In genomic region chr15:86238076-86238475, GRCm38 (mm10) we compare ENCODE assay signal across 18 mouse cellular contexts. TPM values are rescaled to one million over a fixed set of nuclear protein-coding genes. Genes with fewer than 3 reads are reported as not detected.
A peak's percentile ranks its signal among the peaks of the same experiment; 100 is the strongest.
DNase-seq lines count a peak whose midpoint lies in the region; TF ChIP-seq lines count a peak whose summit lies in the region.
"Had no signal": no experiment of that assay in that cellular context is flagged by ENCODE, and none has a peak within 500 bp of the region (broad histone marks: within the 10 kb centered on the region; RNA-seq: fewer than 3 reads in every experiment).

No protein-coding gene starts in this region.

- no peaks in the 10 kb centered on the region for H3K9me3 ChIP-seq in CH12.LX (replicated peaks; ENCODE audit: low read length)
- H3K9me3 ChIP-seq: embryonic facial prominence, embryonic 10.5 days; embryonic facial prominence, embryonic 12.5 days; forebrain, embryonic 13.5 days; forebrain, embryonic 15.5 days had no signal

- no peaks in the 10 kb centered on the region for H3K27me3 ChIP-seq in CH12.LX (replicated peaks)
- H3K27me3 ChIP-seq: embryonic facial prominence, embryonic 12.5 days; forebrain, embryonic 13.5 days; forebrain, embryonic 15.5 days had no signal

- peaks cover 13 to 39% of the 10 kb centered on the region in 2 experiments for H3K4me1 ChIP-seq in CH12.LX (ENCODE audit: control insufficient read depth in 1 of 2, insufficient read depth in 2 of 2)
- H3K4me1 ChIP-seq: embryonic facial prominence, embryonic 10.5 days; embryonic facial prominence, embryonic 12.5 days had no signal

- peak; percentile 19 for DNase-seq in cerebellum, adult 9-10 months
- DNase-seq in cerebellum, adult 11-12 months: no peak
- peak; percentile 5 for DNase-seq in gastrocnemius, adult 2 months
- DNase-seq in gastrocnemius, adult 18-20 months (ENCODE audit: low spot score): no peak
- no peak for DNase-seq in CH12.LX (ENCODE audit: extremely low read depth)
- no peak for DNase-seq in layer of hippocampus, adult 8-10 months (ENCODE audit: low spot score in 2 of 2)
- DNase-seq: adrenal gland, adult 2 months; adrenal gland, postnatal 10 days; adrenal gland, postnatal 25 days; B cell, adult 2 months; cerebellum, adult 18-20 months; cerebellum, adult 8-10 months; cerebellum, postnatal 25 days; forebrain, postnatal 0 days had no signal

- no peak overlapping the region for H3K27ac ChIP-seq in gastrocnemius, adult 2 months
- H3K27ac ChIP-seq in CH12.LX (ENCODE audit: insufficient read depth, low read depth): no peak overlapping the region
- H3K27ac ChIP-seq: embryonic facial prominence, embryonic 10.5 days; embryonic facial prominence, embryonic 12.5 days; forebrain, embryonic 13.5 days; forebrain, embryonic 15.5 days had no signal

- no peak overlapping the region for H3K9ac ChIP-seq in CH12.LX (ENCODE audit: insufficient read depth, low read depth)
- H3K9ac ChIP-seq: embryonic facial prominence, embryonic 12.5 days; forebrain, embryonic 13.5 days; forebrain, embryonic 15.5 days; forebrain, postnatal 0 days had no signal

- no peak for TF ChIP-seq POLR2A in CH12.LX (IDR thresholded peaks at IDR 0.05; ENCODE audit: low read depth, low read length)

- no peaks in the 10 kb centered on the region for H3K79me2 ChIP-seq in CH12.LX (replicated peaks; ENCODE audit: control insufficient read depth, extremely low read depth, insufficient read depth, poor library complexity, severe bottlenecking)

- intact Hi-C loops in gastrocnemius, adult 2 months (cut with DNase I): no loop called here

- H3K4me3 ChIP-seq in gastrocnemius, adult 2 months: no peak overlapping the region
- no peak overlapping the region for H3K4me3 ChIP-seq in CH12.LX (replicated peaks in 1 of 3; ENCODE audit: low read depth in 2 of 3, low read length in 2 of 3, poor library complexity in 1 of 3)
- H3K4me3 ChIP-seq: embryonic facial prominence, embryonic 10.5 days; embryonic facial prominence, embryonic 12.5 days; forebrain, embryonic 13.5 days; forebrain, embryonic 15.5 days had no signal

- dilution Hi-C loops in CH12.LX (cut with MboI; ENCODE audit: extremely low pct_ligation_motif_present, extremely low pct_unique_long_range_greater_than_20kb, low sequenced_read_pairs): no loop called here

- H3K4me2 ChIP-seq in CH12.LX (ENCODE audit: insufficient read depth, low read depth, poor library complexity, severe bottlenecking): no peak overlapping the region
- H3K4me2 ChIP-seq: embryonic facial prominence, embryonic 12.5 days; forebrain, embryonic 13.5 days; forebrain, embryonic 15.5 days had no signal

- TF ChIP-seq EP300 in CH12.LX (IDR thresholded peaks at IDR 0.05; ENCODE audit: low read length): no peak

- TF ChIP-seq CTCF in gastrocnemius, adult 2 months (IDR thresholded peaks at IDR 0.05): no peak
- no peak for TF ChIP-seq CTCF in CH12.LX (conservative IDR thresholded peaks at IDR 0.05 in 1 of 2, IDR thresholded peaks at IDR 0.05 in 1 of 2; ENCODE audit: low read depth in 2 of 2, low read length in 2 of 2)

- TF ChIP-seq RAD21 in CH12.LX (IDR thresholded peaks at IDR 0.05; ENCODE audit: low read depth, low read length): no peak

- peaks cover 26 to 82% of the 10 kb centered on the region in 2 experiments for H3K36me3 ChIP-seq in CH12.LX (replicated peaks in 1 of 2; ENCODE audit: control insufficient read depth in 1 of 2, insufficient read depth in 1 of 2, low read length in 1 of 2)

- in situ Hi-C loops in CH12.LX (cut with MboI; ENCODE audit: low pct_ligation_motif_present, low pct_unique_long_range_greater_than_20kb, low sequenced_read_pairs): loop anchor here (25.0 kb wide), 1 partner anchor 324 kb away; no protein-coding TSS in a partner anchor

TF ChIP-seq in CH12.LX, 34 proteins besides CTCF, POLR2A, EP300 and RAD21:
- TF ChIP-seq MEF2A (IDR thresholded peaks at IDR 0.05; ENCODE audit: borderline replicate concordance, low read depth, low read length) (peak; percentile 46; the same call in 1 of the 2 replicates), MXI1 (IDR thresholded peaks at IDR 0.05; ENCODE audit: low read depth, low read length) (no peak)

RNA-seq across cellular contexts. Expression of gene Tbc1d22a, which starts 23.8 kb away (rescaled TPM):
- total RNA-seq in gastrocnemius, adult 2 months (2021): 10 to 100 TPM; 12.4 to 16.3 TPM
- total RNA-seq in gastrocnemius, adult 18-20 months (2021): 10 to 100 TPM; 15.6 to 17.1 TPM
- total RNA-seq in CH12.LX (2012; rRNA removed) (15.0 and 20.2 TPM in 2 replicates), CH12.LX (2014; rRNA removed) (19.4 and 21.1 TPM in 2 replicates)
- polyA plus RNA-seq in CH12.LX (2012; ENCODE audit: insufficient read length, low read depth): 16.5 and 17.6 TPM in 2 replicates
- 10 to 100 TPM; 28.8 to 37.3 (median 34.8) TPM for total RNA-seq in layer of hippocampus, adult 8-10 months (2022)

RNA-seq across cellular contexts. Expression of gene Cerk, which starts 52.1 kb away (rescaled TPM):
- 1 to 10 TPM; 4.2 to 8.1 TPM for total RNA-seq in gastrocnemius, adult 2 months (2021)
- total RNA-seq in gastrocnemius, adult 18-20 months (2021): 1 to 10 TPM; 4.3 to 5.1 TPM
- total RNA-seq in CH12.LX (2012; rRNA removed) (8.8 and 10.3 TPM in 2 replicates), CH12.LX (2014; rRNA removed) (3.7 and 4.4 TPM in 2 replicates)
- 2.2 and 2.5 TPM in 2 replicates for polyA plus RNA-seq in CH12.LX (2012; ENCODE audit: insufficient read length, low read depth)
- total RNA-seq in layer of hippocampus, adult 8-10 months (2022): 10 to 100 TPM; 51.0 to 55.5 (median 52.0) TPM

Comparison
In these comparisons a context has a peak if more than half of its experiments do, and no peak if none do; other contexts are left out.
1. DNase-seq: peak in cerebellum, adult 9-10 months (single experiment) and gastrocnemius, adult 2 months (single experiment); none in cerebellum, adult 11-12 months (single experiment), gastrocnemius, adult 18-20 months (single experiment), CH12.LX (single experiment) and layer of hippocampus, adult 8-10 months (0 of 2).
2. RNA of gene Cerk, which starts 52.1 kb away (total RNA-seq): 51.0 to 55.5 TPM in layer of hippocampus, adult 8-10 months; 3.7 to 10.3 TPM in CH12.LX, 4.2 to 8.1 TPM in gastrocnemius, adult 2 months and 4.3 to 5.1 TPM in gastrocnemius, adult 18-20 months; every median in the first group is over 4 times any median in the second.